Mouse (Mus musculus): Measurements from ENCODE around the gene Cmtm1. TPM values are rescaled to one million over a fixed set of nuclear protein-coding genes. Genes with fewer than 3 reads are reported as not detected.
A peak's percentile ranks its signal among the peaks of the same experiment; 100 is the strongest.
"Not testable (repeated sequence)": the region's sequence is repeated elsewhere in the genome, so short reads cannot be mapped to it uniquely, and the experiment has no call there.

The Cmtm1 gene
- total RNA-seq (2021): not detected

DNA sequence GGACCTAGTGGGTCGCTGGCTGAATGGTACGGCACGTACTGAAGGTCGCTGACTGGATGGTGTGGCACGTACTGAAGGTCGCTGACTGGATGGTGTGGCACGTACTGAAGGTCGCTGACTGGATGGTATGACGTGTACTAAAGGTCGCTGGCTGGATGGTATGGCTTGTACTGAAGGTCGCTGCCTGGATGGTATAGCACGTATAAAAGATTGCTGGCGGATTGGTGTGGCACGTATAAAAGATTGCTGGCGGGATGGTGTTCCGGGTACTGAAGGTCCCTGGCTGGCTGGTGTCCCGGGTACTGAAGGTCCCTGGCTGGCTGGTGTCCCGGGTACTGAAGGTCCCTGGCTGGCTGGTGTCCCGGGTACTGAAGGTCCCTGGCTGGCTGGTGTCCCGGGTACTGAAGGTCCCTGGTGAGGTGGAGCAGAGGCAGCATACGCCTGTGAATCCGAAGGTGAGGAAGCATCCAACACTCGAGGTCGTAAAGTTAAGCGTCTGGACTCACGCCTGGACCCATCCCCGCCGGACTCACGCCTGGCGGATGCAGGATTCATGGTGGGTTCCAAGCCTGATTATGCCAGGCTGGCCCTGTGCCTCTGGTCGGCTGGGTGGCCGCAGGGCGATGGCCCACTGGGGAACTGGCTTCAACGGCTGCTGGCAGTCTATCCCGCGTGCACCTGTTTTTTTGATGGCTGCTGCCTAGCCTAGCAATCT, at the start of gene Cmtm1, which contains the start of gene Gm45711:
TSS of gene Cmtm1 (minus strand) at position 705 of the 715 bp plus-strand sequence.
TSS of gene Gm45711 (minus strand) at position 641 of the 715 bp plus-strand sequence.
- intact Hi-C loops (cut with DNase I): not testable (repeated sequence)

DNA sequence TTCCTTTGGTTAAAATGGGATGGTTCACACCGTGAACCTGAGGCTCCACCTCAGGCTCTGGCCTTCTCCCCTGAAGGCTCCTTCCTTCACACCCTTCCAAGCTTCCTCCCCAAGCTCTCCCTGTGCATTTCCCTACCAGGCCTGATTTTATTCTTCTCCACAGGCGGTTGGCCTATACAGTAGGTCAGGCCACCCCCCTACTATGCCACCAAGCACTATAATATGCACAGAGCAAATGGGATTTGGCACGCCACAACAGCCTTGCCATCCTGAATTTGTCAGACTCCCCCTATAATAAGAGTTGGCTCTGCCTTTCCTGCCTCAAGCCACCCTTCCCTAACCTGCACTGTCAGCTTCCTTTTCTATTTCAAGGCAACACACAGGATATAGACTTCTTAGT, 48.7 kb upstream of the Cmtm1 start:
- intact Hi-C loops (cut with DNase I): no loop called here
- DNase-seq: no peak

More for the DNA sequence above, at the start of gene Cmtm1, which contains the start of gene Gm45711:
- DNase-seq: peak; percentile 88

DNA sequence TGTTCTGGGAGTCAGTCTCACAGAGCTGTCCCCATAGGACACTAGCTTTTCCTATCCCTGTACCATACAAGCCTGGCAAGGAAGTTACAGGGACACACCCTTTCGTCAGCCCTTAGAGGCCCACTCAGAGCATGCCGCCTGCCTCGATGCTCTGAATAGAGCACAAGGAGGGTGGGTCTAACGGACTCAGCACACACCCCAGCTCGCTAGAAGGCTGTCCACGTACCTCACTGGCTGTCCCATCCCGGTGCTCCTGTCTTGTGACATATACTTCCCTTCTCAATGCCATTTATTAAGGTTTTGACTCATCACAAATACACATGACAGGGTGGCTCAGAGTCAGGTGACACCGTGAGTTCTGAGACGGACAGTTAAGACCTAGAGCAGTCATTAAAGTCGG, 44.6 kb upstream of the Cmtm1 start:
- intact Hi-C loops (cut with DNase I): no loop called here
- no peak for DNase-seq

DNA sequence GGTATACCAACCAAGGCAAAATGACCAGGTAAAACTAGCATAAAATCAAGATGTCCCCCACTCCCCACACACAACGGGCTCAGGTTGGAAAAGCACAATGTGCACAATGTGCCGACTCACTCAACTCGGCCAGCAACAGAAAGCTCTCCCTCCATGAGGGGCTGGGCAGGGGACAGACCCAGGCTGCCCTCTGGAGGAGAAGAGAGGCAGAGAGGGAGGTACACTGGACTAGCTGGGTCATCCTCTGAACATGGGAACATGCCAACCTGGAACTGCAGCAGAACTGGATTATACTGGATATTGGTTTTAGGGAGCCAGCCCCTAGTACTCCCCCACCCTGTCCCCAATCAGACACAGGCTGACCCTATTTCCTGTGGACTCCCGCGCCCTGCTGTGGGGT, 43.2 kb upstream of the Cmtm1 start:
- intact Hi-C loops (cut with DNase I): no loop called here
- no peak for DNase-seq

DNA sequence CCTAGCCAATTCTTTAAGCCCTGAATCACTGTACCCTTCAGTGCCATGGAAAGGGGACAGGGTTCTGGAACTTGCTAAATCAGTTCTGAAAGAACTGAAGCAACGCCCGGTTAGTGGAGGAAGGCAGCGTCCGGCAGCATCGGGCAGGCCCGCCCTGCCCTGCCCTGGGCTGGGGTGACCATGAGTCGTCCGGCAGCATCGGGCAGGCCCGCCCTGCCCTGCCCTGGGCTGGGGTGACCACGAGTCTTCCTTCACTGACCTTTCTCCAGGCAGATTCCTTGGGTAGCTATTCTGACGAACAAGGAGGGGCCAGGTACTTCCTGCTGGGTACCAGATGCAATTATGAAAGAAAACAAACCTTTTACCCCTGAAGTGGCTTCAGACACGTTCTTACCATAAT, 40.1 kb upstream of the Cmtm1 start:
- intact Hi-C loops (cut with DNase I): no loop called here
- DNase-seq: no peak

DNA sequence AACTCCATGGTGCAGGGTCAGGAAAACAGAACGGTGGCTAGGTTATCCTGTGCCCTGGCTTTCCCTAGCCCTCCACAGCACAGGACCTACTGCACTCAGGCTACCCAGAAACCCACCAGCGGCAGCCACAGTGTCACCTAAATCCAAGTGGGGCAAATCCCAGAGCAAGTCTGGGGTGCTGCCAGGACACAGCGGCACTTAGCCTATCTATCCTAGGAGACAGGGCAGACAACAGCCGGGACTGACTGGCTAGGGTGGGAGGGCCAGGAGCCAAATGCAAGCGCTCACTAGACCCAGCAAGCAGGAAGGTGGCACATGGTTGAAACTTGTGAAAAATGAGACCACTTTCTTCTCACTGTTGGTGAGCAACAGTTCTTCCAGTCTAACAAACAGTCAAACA, 39.0 kb upstream of the Cmtm1 start:
- intact Hi-C loops (cut with DNase I): no loop called here
- DNase-seq: no peak

DNA sequence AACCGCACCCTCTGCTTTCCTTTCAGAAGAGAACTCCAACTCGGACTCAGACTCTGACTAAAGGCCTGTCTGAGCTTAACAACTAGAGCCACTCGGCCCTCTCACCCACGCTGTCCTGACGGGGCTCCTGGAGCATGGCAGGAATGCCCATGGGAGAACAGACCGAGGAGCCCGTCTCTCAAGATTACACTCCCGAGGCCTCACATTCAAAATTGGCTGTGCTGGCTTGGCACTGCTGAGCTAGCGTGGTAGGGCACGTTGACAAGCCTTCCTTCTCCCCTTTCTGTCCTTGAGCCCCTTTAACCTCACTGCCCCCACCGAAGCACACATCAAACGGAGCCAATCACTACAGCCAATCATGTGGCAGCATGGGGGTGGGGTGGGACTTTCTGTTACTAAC, 36.8 kb upstream of the Cmtm1 start:
- intact Hi-C loops (cut with DNase I): no loop called here
- DNase-seq: no peak

DNA sequence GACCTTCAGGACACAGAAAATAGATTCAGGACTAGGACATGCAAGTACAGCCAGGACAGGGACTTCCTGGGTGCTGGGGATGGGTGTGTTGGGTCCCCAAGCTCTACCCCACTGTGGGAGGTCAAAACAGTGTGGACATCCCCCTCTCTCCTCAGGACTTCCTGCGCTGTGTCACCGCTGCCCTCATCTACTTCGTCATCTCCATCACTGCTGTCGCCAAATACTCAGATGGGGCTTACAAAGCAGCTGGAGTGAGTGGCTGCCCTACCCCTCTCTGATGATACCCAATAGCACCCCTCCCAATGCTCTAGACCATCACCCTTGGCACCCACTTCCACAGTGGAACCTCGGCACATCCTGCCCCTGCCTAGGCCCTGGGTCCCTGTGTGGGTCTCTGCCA, 34.7 kb upstream of the Cmtm1 start:
- intact Hi-C loops (cut with DNase I): loop anchor here (5.0 kb wide), 1 partner anchor 98 kb away; the partner anchor contains the start of gene Dync1li2
- DNase-seq: no peak

DNA sequence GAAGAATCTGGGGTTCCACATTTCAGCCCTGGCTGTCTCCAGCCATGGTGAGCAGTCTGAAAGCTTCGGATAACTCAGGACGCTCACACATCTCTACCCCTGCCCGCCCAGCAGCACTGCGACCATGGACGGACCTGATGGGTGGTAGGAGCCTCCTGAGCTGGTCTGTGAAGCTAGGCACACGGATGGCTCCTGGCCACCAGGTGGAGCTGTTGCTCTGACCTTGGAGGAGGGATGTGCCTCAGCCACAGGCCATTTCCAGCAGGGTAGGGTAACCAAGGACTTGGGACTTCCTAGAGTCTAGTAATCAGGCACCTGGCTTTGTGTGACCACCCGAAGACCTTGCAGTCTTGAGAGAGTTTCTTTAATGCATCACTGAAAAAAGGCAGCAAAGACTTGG, 34.0 kb upstream of the Cmtm1 start:
- peak; percentile 92 for DNase-seq
- intact Hi-C loops (cut with DNase I): loop anchor here (5.0 kb wide), 1 partner anchor 98 kb away; the partner anchor contains the start of gene Dync1li2

DNA sequence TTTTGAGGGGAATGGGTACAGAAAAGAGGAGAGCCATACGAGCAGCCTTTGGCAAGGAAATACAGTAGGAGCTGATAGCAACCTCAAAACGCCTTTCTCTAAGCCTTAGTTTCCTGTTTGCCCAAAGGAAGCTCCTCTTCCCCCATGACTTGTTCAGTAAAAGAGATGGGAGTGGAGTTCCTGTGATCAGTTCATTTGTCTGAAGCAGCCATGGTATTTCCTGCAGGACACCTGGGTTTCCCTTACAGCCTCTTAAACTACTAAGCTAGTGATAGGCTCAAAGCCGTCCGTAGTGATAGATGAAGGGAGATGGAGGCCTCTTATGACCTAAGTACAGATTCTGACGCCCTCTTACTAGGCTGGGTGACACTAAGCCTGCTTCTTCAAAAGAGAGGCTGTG, 32.5 kb upstream of the Cmtm1 start:
- intact Hi-C loops (cut with DNase I): loop anchor here (5.0 kb wide), 1 partner anchor 100 kb away; the partner anchor contains the start of gene Dync1li2
- DNase-seq: no peak

DNA sequence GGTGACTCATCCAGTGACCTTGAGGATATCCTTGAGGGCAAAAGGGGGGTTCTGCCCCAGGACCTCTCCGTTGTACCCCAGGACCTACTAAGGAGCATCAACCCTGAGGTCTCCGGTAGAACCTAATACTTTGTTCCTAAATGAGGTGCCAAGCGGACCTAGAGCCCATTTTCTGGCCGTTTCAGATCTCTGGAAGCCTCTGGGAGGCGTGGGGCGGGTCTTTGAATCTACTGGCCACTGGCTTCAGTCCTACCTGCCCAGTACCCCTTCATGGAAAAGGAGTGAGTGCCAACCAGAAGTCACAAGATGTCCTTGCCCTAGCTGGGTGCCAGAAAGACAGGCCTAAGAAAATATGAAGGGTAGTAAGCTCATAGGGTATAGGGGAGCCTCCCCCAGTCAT, 31.7 kb upstream of the Cmtm1 start:
- DNase-seq: no peak
- intact Hi-C loops (cut with DNase I): loop anchor here (5.0 kb wide), 1 partner anchor 101 kb away; the partner anchor contains the start of gene Dync1li2

DNA sequence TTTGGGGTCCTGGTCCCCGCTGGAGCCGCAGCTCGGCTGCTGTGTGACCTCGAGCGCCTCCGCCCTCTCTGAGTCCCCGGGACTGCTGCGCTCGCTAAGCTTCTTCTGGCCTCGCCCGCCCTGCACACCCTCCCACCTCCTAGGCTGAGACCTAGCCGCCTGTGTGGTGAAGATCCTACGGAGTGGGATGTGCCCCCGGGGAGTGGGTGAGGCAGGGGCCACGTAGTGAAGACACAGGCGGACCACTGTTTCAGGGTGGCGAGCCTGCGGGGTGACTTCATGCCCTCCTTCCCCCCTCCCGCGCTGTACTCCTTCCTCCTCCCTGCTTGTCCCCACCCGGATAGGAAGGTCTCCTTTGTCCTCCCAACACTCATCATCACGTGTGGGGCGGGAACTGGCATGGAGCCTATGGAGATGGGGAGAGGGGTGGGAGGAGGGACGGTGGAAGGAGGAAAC, 31.2 kb upstream of the Cmtm1 start:
- peak; percentile 81 for DNase-seq
- intact Hi-C loops (cut with DNase I): loop anchor here (5.0 kb wide), 1 partner anchor 101 kb away; the partner anchor contains the start of gene Dync1li2

DNA sequence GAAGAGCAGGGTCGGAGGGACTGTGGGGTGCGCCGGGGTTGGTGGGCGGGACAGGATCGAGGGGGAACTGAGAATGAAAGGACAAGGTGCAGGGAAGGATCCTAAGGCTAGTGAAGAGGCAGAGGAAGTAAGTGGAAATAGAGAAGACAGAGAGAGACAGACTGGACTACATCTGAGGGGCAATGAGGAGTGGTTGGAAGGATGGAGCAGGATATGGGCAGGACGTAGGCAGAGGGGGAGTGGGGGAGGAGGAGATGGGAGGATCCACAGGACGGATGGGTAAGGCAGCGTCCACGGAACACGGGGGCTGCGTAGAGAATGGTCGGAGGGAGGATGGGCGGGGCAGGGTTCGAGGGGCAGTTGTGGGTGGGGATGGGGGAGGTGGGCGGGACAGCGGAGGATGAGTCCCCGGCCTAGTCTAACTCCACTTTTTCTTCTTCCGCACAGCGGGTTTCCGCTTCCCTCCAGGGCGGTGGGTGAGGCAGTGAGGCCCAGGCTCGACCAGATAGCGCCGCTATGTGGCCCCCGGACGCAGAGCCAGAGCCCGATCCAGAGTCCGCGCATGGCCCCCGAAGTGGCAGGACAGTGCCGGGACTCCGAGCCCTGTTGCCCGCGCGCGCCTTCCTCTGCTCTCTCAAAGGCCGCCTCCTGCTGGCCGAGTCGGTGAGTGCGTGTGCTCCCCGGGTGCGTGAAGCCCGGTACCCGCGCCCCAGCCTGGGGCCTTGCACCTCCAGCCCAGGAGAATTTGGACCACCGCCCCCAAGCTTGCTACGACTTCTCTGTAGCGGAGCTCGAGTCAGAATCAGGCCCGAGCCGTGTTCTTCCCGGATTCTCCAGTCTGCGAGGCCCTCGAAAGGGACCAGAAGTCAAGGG, 30.5 kb upstream of the Cmtm1 start:
- peak; percentile 84 for DNase-seq
- intact Hi-C loops (cut with DNase I): loop anchor here (5.0 kb wide), 1 partner anchor 102 kb away; the partner anchor contains the start of gene Dync1li2

DNA sequence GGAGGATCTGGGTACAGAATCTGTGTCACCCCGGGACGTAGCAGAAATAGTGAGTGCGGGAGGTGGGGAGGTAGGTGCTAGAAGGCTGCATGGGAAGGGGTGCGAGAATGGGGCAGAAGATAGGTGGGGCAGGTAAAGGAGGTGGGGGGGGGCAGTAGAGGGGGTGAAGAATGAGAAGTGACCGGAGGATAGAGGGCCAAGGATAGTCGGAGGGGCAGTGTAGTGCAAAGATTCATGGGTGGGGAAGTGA, 30.0 kb upstream of the Cmtm1 start:
- intact Hi-C loops (cut with DNase I): loop anchor here (5.0 kb wide), 1 partner anchor 102 kb away; the partner anchor contains the start of gene Dync1li2

DNA sequence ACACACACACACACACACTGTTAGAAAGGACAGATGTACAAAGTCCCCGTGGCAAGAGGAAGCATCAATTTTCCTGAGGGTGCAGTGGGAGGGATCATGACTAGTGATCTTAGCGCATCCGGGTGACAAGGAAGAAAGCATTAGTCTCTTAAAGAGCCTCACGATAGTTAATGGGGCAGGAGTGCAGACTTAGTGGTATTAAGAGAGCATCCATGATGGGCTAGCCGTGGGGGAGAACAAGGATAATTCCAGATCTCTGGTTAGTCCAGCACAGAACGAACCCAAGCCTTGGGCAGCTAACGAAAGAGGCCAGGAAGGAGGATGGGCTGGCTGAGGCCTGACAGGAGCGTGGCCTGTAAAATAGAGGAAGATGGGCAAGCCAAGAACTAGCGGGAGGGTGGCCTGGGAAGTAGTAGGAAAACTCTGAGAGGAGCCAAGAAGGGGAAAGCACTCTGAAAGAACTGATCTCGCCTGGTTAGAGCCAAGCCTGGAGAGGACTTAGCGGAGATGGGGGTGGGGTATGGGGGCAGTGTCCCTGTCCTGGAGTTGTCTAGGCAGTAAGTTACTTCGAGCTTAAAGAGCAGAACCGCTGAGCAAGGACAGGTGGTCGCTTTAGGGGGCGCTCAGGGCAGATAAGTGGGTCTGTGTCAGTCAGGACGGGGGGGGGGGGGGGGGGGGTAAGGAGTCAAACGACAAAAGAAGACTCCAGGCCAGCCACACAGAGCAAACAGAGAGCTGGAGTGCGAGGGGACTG, 29.5 kb upstream of the Cmtm1 start, which contains the start of gene Cmtm3:
TSS of gene Cmtm3 (plus strand) at position 182 of the 754 bp plus-strand sequence.
- intact Hi-C loops (cut with DNase I): no loop called here
- peak; percentile 59 for DNase-seq

More for the DNA sequence above, 30.0 kb upstream of the Cmtm1 start:
- DNase-seq: no peak

DNA sequence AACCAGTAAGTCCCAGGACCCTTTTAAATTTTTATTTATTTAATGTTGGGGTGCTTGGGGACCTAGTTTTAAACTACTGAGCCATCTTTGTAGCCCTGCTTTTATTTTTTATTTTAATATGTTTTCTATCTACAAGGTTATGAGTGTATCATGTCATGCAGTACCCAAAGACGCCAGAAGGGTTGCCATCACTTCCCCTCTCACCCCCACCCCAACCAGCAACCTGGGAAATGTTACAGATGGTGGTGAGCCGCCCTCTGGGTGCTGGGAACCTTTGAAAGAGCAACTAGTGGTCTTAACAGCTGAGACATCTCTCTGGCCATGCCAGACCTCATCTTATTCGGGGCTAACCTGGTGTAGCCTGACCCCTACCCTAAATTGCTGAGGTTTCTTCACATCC, 27.9 kb upstream of the Cmtm1 start:
- intact Hi-C loops (cut with DNase I): no loop called here
- DNase-seq: no peak

DNA sequence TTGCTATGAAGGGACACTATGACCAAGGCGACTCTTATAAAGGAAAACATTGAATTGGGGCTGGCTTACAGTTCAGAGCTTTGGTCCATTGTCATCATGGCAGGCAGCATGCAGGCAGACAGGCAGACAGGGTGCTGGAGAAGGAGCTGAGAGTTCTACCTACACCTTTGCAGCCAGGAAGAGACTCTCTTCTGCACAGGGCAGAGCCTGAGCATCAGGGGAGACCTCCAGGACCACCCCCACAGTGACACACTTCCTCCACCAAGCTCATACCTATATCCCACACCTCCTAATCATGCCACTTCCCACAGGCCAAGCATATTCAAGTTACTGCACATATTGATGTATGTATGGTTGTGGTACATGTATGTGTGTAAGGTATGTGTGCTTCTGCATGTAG, 26.9 kb upstream of the Cmtm1 start:
- intact Hi-C loops (cut with DNase I): no loop called here
- DNase-seq: no peak

DNA sequence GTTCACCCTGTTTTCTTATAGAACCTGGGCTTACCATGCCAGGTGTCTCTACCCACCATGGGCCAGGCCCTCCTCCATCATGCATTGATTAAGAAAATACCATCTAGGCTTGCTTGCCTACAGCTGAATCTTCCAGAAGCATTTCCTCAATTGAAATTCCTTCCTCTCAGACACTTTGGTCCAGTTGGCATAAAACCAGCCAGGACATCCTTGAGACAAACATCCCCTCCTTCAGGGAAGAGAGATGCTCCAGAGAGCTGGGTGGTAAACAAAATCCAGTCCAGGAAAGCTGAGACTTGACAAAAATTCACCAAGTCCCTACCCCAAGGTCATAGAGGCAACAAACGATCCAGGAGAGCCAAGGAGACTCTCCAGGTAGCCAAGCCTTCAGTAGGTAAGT, 24.3 kb upstream of the Cmtm1 start:
- no peak for DNase-seq
- intact Hi-C loops (cut with DNase I): no loop called here

DNA sequence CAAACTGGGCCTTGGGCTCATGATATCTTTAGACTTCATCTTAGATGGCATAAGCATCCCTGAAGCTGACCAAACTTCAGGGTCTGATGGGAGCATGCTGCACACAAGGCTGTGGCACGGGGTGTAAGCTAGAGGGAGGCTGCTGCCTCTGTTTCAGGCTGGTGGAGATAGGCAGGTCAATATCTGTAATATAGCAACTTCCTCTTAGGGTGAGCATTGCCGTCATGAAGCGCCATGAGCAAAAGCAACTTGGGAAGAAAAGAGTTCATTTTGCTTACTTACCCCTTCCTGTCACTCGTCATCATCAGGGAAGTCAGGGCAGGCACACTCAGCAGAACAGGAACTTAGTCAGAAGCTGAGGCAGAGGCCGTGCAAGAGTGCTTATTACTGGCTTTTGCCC, 23.8 kb upstream of the Cmtm1 start:
- DNase-seq: no peak
- intact Hi-C loops (cut with DNase I): no loop called here
